Mouse (Mus musculus): ENCODE measurements around the gene Cops3.
"Not testable (repeated sequence)": the region's sequence is repeated elsewhere in the genome, so short reads cannot be mapped to it uniquely, and the experiment has no call there.

Gene Cops3

GRCm38 (mm10) chr11:59839459-59840126, at the start of gene Cops3:
Cops3 (minus strand) TSS chr11:59839838.
- peak; percentile 83 to 90 for DNase-seq (ENCODE audit: low spot score in 2 of 2)

DNA sequence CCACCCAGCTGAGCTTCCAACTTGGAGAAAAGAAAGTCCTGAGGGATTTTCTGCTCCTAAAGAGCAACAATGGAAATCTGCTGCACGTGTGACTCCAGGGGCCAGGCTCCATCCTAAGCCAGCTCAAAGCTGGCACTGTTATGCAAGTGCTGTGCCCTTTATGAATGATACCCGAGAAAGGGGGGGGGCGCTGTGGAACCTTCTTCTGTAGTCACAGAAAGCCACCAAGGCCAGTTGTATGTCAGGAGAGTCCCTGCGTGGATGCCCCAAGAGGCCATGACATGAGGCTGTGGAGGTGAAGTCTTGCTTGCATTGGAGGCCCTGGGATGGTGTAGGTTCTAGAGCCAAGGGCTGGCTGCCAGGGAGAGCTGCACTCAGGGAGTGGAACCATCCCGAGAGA, 48.5 kb upstream of the Cops3 start:
- no peak for DNase-seq (ENCODE audit: low spot score in 2 of 2)

DNA sequence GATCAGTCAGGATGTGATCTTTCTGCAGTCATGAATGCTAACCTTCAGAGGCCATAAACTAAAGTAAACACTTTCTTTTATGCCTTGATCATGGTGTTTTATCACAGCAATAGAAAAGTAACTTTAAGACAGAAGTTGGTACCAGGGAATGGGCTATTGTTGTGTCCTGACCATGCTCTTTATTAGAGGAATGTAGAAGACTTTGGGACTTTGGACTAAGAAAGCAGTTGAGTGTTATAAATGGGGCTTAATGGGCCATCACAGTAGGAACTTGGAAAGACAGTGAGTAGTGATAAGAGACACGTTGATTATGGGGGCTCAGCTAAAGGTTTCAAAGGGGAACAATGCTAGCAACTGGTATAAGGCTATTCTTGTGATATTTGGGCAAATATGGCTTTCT, 47.3 kb upstream of the Cops3 start:
- DNase-seq (ENCODE audit: low spot score in 2 of 2) = no peak

GRCm38 (mm10) chr11:59885217-59885986, 45.8 kb upstream of the Cops3 start:
- no peak for DNase-seq (ENCODE audit: low spot score in 2 of 2)

DNA sequence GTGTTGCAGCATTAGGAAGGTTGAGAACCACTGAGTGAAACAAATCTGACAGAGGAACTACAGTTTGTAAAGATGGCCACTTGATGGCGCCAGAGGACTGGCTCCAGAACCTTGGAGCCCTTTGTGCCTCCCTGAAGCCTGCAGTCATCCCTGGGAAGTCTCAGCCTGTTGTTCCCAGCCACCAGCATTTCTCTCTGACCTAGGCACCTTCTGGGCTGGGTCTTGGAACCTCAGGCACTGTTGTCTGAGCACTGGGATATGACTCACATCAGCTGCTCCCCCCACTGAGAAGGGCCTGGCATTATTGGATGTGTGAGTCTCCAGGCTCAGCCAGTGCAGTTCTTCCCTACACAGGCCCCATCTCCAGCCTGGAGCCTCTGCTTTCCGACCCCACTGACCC, 40.4 kb upstream of the Cops3 start:
- DNase-seq (ENCODE audit: low spot score in 2 of 2) = peak; percentile 49 to 73

DNA sequence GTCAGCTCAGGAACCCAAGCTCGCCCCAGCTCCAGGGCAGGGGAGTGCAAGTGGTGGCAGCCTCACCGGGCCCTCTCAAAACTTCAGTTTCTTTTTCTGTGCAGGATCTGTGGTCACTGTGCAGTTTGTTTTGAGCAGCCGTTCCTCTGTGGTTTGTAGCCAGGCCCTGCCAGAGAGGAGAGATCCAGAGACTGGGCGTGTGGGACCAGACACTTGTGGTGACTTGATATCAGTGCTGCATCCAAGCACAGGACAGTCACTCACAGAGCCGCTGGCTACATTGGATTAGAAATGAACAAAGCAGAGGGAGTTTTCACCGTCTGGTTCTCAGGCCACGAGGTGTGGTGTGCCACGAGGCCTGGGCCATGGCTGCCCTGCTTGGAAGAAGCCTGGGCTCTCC, 32.5 kb upstream of the Cops3 start:
- no peak for DNase-seq (ENCODE audit: low spot score in 2 of 2)

- no peak for DNase-seq (ENCODE audit: low spot score in 2 of 2)
Observed at GRCm38 (mm10) chr11:59864316-59864715, 24.7 kb upstream of the Cops3 start.

DNA sequence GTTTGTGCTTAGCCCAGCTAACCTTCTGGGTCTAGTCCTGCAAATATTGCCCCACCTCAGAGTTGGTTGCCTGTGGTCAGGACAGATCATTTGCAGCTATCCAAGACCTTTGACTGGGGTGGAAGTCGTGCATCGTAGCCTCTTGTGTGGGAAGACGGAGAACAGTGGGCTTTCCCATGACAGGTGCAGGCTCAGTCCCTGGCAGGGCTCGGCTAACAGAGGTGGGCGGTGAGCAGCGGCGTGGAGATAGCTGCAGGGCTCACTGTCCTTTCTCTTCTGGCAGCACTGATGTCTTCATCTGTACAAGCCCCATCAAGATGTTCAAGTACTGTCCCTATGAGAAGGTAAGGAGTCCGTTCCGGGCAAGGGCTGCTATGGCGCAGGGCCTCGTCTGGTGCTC, 20.8 kb upstream of the Cops3 start:
- DNase-seq (ENCODE audit: low spot score in 2 of 2) = no peak

DNA sequence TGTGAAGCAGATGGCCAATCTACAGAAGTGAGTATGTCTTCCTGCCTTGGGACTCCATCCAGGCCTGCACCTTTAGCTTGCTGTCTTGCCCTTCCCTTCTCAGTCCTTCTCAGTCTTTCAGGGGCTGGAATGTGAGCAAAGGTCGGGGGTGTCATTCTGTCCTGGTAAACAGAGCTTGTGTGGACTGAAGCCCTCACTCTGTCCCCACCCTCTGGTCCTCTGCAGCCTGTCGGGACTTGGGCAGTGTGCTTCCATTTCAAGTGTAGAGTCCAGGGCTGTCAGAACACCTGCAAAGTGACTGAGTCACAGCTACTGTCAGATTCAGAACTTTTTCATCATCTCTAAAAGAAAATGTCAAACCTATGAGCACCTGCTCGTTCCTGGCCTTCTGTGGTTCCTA, 13.2 kb upstream of the Cops3 start:
- DNase-seq (ENCODE audit: low spot score in 2 of 2) = no peak

DNA sequence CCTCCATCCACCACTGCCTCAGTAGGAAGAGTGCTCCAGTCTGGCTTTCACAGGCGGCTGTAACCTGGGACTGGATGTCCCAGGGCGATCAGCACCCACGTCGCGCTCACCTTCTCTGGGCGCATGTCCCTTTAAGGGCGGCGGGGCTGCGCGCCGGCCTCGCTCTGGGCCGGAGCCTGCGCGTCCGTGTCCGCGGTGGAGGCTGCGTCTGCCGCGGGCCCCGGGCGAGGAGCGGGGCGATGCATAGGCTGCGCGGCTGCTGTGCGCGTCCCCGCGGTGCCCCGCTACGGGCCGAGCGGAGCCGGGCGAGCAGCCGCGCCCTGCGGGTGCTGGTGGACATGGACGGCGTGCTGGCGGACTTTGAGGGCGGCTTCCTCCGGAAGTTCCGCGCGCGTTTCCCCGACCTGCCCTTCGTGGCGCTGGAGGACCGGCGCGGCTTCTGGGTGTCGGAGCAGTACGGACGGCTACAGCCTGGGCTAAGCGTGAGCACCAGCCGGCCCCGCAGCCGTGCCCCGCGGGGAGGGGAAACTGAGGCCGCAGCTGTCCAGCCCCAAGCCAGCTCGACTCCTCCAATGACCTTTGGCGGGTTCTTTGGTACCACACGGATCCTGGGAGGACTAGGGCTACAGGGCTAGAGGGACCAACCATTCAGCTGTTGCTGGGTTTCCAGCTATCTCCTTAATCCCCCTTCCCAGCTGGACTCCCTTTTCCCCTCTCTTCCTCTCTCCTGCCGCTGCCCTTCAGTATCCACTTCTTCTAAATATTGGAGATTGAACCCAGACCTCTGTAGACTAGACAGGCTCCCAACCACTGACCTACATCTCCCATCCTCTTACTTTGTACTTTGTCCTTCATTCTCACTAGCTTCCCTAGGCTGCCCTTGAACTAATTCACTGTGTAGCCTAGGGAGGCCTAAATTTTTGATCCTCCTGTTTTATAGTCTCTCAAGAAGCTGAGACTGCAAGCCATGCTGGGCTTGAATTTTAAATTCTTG, 8.6 kb upstream of the Cops3 start:
- DNase-seq (ENCODE audit: low spot score in 2 of 2) = peak; percentile 56 to 59

DNA sequence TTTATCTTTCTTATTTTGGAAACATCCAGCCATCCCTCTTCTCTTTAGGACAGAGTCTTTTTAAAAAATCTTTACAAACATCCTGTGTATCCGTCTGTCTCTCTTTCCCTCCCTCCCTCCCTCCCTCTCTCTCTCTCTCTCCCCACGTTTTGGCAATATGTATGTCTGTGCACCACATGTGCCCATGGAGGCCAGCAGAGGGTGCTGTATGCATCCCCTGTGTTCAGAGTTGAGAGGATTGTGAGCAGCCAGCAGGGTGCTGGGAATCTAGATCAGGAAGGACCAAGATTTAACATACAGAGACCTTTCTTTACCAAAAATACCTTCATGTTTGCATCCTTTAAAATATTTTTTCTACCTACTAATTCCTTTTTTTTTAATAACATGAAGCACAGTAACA, 7.5 kb upstream of the Cops3 start:
- DNase-seq (ENCODE audit: low spot score in 2 of 2) = no peak

DNA sequence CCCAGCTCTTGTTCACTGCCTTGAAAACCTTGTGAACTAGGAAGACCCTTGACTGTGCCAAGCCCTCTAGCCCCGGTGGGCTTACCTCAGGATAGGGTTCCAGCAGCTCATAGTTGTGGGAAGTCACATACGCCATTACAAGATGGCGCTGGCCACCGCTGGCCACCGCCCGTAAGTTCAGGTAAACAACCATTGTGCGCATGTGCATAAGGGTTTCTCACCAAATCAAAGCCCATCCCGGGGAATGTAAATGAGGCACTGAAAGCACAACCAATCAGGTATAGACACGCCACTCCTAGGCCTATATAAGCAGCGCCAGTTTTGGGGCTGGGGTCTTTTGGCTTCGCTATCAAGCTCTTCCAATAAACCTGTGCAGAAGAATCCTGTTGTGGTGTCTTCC, 6.7 kb upstream of the Cops3 start:
- no peak for DNase-seq (ENCODE audit: low spot score in 2 of 2)

- DNase-seq (ENCODE audit: low spot score in 2 of 2) = peak in 1 of 2 experiments; percentile 91
Observed at GRCm38 (mm10) chr11:59839008-59839458, 605 bp downstream of the Cops3 start, which contains the start of gene Nt5m. Nt5m (plus strand) TSS chr11:59839447.

DNA sequence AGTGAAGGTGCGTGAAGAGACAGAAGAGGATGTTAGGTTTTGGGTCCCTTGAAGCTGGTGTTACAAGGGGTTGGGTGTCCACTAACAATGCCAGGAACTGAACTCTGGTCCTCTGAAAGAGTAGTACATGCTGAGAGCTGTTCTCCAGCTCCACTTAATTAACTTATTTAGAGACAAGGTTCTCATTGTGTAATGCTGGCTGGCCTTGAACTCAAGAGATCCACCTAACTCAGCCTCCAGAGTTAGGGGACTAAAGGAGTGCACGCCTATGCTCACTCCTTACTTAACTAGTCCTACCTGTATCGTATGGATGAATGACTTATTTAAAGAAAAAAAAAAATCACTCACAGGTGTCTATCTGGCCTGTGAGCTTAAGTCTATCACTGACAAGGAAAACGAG, 1.2 kb downstream of the Cops3 start:
- DNase-seq (ENCODE audit: low spot score in 2 of 2) = no peak

- not testable (repeated sequence) for DNase-seq (ENCODE audit: low spot score in 2 of 2)
Observed at GRCm38 (mm10) chr11:59837789-59838188, 1.8 kb downstream of the Cops3 start.

DNA sequence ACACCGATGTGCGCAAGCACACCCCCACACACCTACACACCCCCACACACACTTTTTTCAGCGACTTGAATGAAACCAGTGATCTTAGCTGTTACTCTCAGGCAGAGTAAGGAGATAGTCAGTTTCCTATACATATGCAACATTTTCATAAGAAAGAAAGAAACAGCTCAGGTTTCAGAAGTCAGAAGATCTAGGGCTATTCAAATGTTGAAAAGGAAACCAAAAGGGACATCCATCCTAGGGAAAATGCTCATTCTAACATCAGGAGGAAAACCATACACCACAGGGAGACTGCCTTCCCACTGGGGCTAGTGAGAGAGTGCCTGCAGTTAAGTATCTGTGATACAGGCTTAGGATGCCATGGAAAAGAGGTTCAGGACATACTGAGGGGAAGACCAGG, 18.0 kb downstream of the Cops3 start:
- no peak for DNase-seq (ENCODE audit: low spot score in 2 of 2)

- DNase-seq (ENCODE audit: low spot score in 2 of 2) = no peak
Observed at GRCm38 (mm10) chr11:59817916-59818315, 21.7 kb downstream of the Cops3 start.

- DNase-seq (ENCODE audit: low spot score in 2 of 2) = no peak
Observed at GRCm38 (mm10) chr11:59815482-59816065, 24.1 kb downstream of the Cops3 start.

GRCm38 (mm10) chr11:59814936-59815335, 24.7 kb downstream of the Cops3 start:
- DNase-seq (ENCODE audit: low spot score in 2 of 2) = no peak

- no peak for DNase-seq (ENCODE audit: low spot score in 2 of 2)
Observed at GRCm38 (mm10) chr11:59814311-59814710, 25.3 kb downstream of the Cops3 start.

DNA sequence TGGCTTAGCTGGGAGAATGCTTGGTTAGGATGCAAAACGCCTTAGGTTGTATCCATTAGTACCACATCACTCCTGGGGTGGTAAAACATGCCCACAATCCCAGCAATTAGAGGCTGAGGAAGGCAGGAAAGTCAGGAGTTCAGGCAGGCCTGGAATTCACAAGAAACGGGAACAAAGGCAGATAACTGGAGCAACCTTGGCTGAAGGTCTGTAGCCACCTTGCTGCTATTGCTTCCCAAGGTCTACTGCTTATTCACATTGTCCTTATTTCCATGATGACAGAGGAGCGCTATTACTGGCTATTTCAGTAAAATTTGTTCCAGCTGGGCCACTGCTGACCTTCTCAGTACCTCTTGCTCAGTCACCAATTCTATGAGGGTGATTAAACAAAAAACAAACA, 26.4 kb downstream of the Cops3 start:
- DNase-seq (ENCODE audit: low spot score in 2 of 2) = no peak

GRCm38 (mm10) chr11:59811211-59811610, 28.4 kb downstream of the Cops3 start:
- DNase-seq (ENCODE audit: low spot score in 2 of 2) = no peak
